ENCODE assay signal across 13 mouse cellular contexts in the genomic region with DNA sequence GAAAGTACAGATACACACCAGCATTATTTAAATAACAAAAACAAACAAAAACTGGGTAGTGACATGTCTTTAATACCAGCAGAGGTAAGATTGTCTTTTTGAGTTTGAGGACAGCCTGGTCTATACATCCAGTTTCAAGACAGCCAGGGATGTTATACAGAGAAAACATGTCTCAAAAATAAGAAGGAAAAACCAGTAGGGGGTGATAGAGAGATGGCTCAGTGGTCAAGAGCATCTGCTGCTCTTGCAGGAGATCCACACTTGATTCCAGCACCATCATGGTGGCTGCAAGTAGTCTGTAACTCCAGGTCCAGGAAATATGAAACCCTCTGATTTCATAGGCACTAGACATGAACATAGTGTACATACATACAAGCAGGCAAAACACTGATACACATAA. TPM values are rescaled to one million over a fixed set of nuclear protein-coding genes. Genes with fewer than 3 reads are reported as not detected.
DNase-seq lines count a peak whose midpoint lies in the region; ATAC-seq and TF ChIP-seq lines count a peak whose summit lies in the region.
"Had no signal": no experiment of that assay in that cellular context is flagged by ENCODE, and none has a peak within 500 bp of the region (broad histone marks: within the 10 kb centered on the region; RNA-seq: fewer than 3 reads in every experiment).

No protein-coding gene starts in this region.

- ATAC-seq in intestine, postnatal 0 days: no peak
- ATAC-seq in intestine, embryonic 15.5 days: no peak
- no peak for ATAC-seq in kidney, embryonic 14.5 days (ENCODE audit: low FRiP score, low TSS enrichment)
- ATAC-seq: forebrain, embryonic 16.5 days had no signal

- no peak overlapping the region for H3K27ac ChIP-seq in intestine, postnatal 0 days (ENCODE audit: low read depth, low read length)
- no peak overlapping the region for H3K27ac ChIP-seq in intestine, embryonic 15.5 days
- H3K27ac ChIP-seq in ES-E14 (ENCODE audit: insufficient read depth, low read depth, low read length, poor library complexity, severe bottlenecking): no peak overlapping the region
- H3K27ac ChIP-seq in kidney, embryonic 14.5 days (ENCODE audit: low read depth, low read length): no peak overlapping the region
- H3K27ac ChIP-seq: limb, embryonic 12.5 days had no signal

- peak; percentile 24 for DNase-seq in 3T3-L1 (ENCODE audit: low read depth, low spot score)
- DNase-seq in ES-E14 (ENCODE audit: low read depth, low spot score): peak; percentile 17
- DNase-seq in embryo, embryonic 11.5 days (ENCODE audit: low read depth, low spot score): peak; percentile 1
- DNase-seq in spleen, postnatal 14 days (ENCODE audit: low spot score in 2 of 2): no peak
- DNase-seq in spleen, postnatal 36 days (ENCODE audit: low spot score in 2 of 2): no peak
- DNase-seq: kidney, adult 9 months; thymus, adult 2 months had no signal

- no peak overlapping the region for H3K9ac ChIP-seq in intestine, postnatal 0 days (ENCODE audit: low read depth, low read length)
- H3K9ac ChIP-seq in intestine, embryonic 15.5 days: no peak overlapping the region
- H3K9ac ChIP-seq in ES-E14 (ENCODE audit: insufficient read depth, low read depth, low read length, poor library complexity, severe bottlenecking): no peak overlapping the region
- no peak overlapping the region for H3K9ac ChIP-seq in kidney, embryonic 14.5 days (ENCODE audit: low read depth, low read length)
- H3K9ac ChIP-seq: limb, embryonic 12.5 days had no signal

- H3K9me3 ChIP-seq in intestine, postnatal 0 days (ENCODE audit: control insufficient read depth): no peaks in the 10 kb centered on the region
- no peaks in the 10 kb centered on the region for H3K9me3 ChIP-seq in intestine, embryonic 15.5 days
- no peaks in the 10 kb centered on the region for H3K9me3 ChIP-seq in ES-E14 (ENCODE audit: control insufficient read depth, insufficient read depth, low read depth, low read length)
- H3K9me3 ChIP-seq in kidney, embryonic 14.5 days (ENCODE audit: control insufficient read depth, low read length): no peaks in the 10 kb centered on the region
- H3K9me3 ChIP-seq: limb, embryonic 12.5 days had no signal

- H3K4me3 ChIP-seq in intestine, postnatal 0 days (ENCODE audit: low read depth, low read length): no peak overlapping the region
- H3K4me3 ChIP-seq in intestine, embryonic 15.5 days (replicated peaks): no peak overlapping the region
- H3K4me3 ChIP-seq in ES-E14 (ENCODE audit: insufficient read depth in 1 of 2, low read depth in 1 of 2, low read length in 2 of 2, poor library complexity in 1 of 2, severe bottlenecking in 1 of 2): no peak overlapping the region
- H3K4me3 ChIP-seq in kidney, embryonic 14.5 days (ENCODE audit: low read length): no peak overlapping the region
- H3K4me3 ChIP-seq: limb, embryonic 12.5 days had no signal

- in situ Hi-C loops in ES-E14 (cut with MboI; ENCODE audit: low sequenced_read_pairs in 2 of 2, unreplicated experiment in 2 of 2): no loop called here

- peaks cover 28% of the 10 kb centered on the region for H3K36me3 ChIP-seq in intestine, postnatal 0 days (ENCODE audit: control insufficient read depth, insufficient read depth)
- H3K36me3 ChIP-seq in intestine, embryonic 15.5 days: 0 out of 2 replicates have a peak, but pooled peaks cover 2% of the 10 kb centered on the region
- no peaks in the 10 kb centered on the region; the same call in 1 of the 2 replicates for H3K36me3 ChIP-seq in ES-E14 (ENCODE audit: control insufficient read depth, insufficient read depth, low read length, poor library complexity, severe bottlenecking)
- peaks cover 44% of the 10 kb centered on the region for H3K36me3 ChIP-seq in kidney, embryonic 14.5 days (ENCODE audit: control insufficient read depth, insufficient read depth, low read length)

- peak; percentile 62 for TF ChIP-seq CTCF in intestine, postnatal 0 days (IDR thresholded peaks at IDR 0.05; ENCODE audit: low read depth)

- H3K27me3 ChIP-seq in intestine, postnatal 0 days (replicated peaks; ENCODE audit: control insufficient read depth, insufficient read depth, low read length): no peaks in the 10 kb centered on the region
- no peaks in the 10 kb centered on the region for H3K27me3 ChIP-seq in intestine, embryonic 15.5 days (replicated peaks)
- no peaks in the 10 kb centered on the region for H3K27me3 ChIP-seq in kidney, embryonic 14.5 days (ENCODE audit: control insufficient read depth, insufficient read depth, low read length)
- H3K27me3 ChIP-seq: limb, embryonic 12.5 days had no signal

- H3K4me1 ChIP-seq in intestine, postnatal 0 days (replicated peaks; ENCODE audit: control insufficient read depth, insufficient read depth, low read length): no peaks in the 10 kb centered on the region
- H3K4me1 ChIP-seq in intestine, embryonic 15.5 days (replicated peaks): no peaks in the 10 kb centered on the region
- no peaks in the 10 kb centered on the region for H3K4me1 ChIP-seq in ES-E14 (ENCODE audit: control insufficient read depth in 2 of 2, insufficient read depth in 2 of 2, low read length in 2 of 2, poor library complexity in 1 of 2)
- H3K4me1 ChIP-seq in kidney, embryonic 14.5 days (ENCODE audit: control insufficient read depth, insufficient read depth, low read length): no peaks in the 10 kb centered on the region
- H3K4me1 ChIP-seq: limb, embryonic 12.5 days had no signal

- H3K4me2 ChIP-seq in intestine, postnatal 0 days (replicated peaks; ENCODE audit: low read depth): no peak overlapping the region
- H3K4me2 ChIP-seq in intestine, embryonic 15.5 days (replicated peaks): no peak overlapping the region
- H3K4me2 ChIP-seq in kidney, embryonic 14.5 days (replicated peaks; ENCODE audit: low read depth, low read length): no peak overlapping the region
- H3K4me2 ChIP-seq: heart, embryonic 11.5 days; limb, embryonic 12.5 days had no signal

TF ChIP-seq in ES-E14, 5 proteins besides CTCF, POLR2A, EP300 and RAD21:
- TF ChIP-seq MAFK (IDR thresholded peaks at IDR 0.05; ENCODE audit: insufficient read depth, low read depth, low read length) (no peak), ZC3H11A (IDR thresholded peaks at IDR 0.05; ENCODE audit: borderline replicate concordance, low read depth, low read length) (no peak), HCFC1 (IDR thresholded peaks at IDR 0.05; ENCODE audit: borderline replicate concordance, insufficient read depth, low read length) (no peak), ZNF384 (IDR thresholded peaks at IDR 0.05; ENCODE audit: low read depth, low read length) (no peak), CHD2 (IDR thresholded peaks at IDR 0.05; ENCODE audit: low read depth, low read length) (no peak)

RNA-seq across cellular contexts. Expression of a gene that starts 39.7 kb away (rescaled TPM):
- polyA plus RNA-seq in intestine, postnatal 0 days (2015; fragmentation: Nextera tagmentation; extraction: Ambion mirVana): 13.3 and 14.8 TPM in 2 replicates
- 31.4 and 33.4 TPM in 2 replicates for polyA plus RNA-seq in intestine, embryonic 15.5 days (2015; fragmentation: Nextera tagmentation; extraction: Ambion mirVana)
- 50.5 and 59.4 TPM in 2 replicates for total RNA-seq in ES-E14 (2012; rRNA removed)
- polyA plus RNA-seq in kidney, embryonic 14.5 days (2014; fragmentation: Nextera tagmentation; extraction: Ambion mirVana): 37.5 and 55.4 TPM in 2 replicates

RNA-seq across cellular contexts. Expression of a gene that starts 39.7 kb away (rescaled TPM):
- polyA plus RNA-seq in intestine, postnatal 0 days (2015; fragmentation: Nextera tagmentation; extraction: Ambion mirVana): 34.9 and 35.0 TPM in 2 replicates
- polyA plus RNA-seq in intestine, embryonic 15.5 days (2015; fragmentation: Nextera tagmentation; extraction: Ambion mirVana): 98.9 and 109 TPM in 2 replicates
- 24.0 and 30.1 TPM in 2 replicates for total RNA-seq in ES-E14 (2012; rRNA removed)
- polyA plus RNA-seq in kidney, embryonic 14.5 days (2014; fragmentation: Nextera tagmentation; extraction: Ambion mirVana): 80.9 and 85.3 TPM in 2 replicates

RNA-seq across cellular contexts. Expression of a gene that starts 53.7 kb away (rescaled TPM):
- polyA plus RNA-seq in intestine, postnatal 0 days (2015; fragmentation: Nextera tagmentation; extraction: Ambion mirVana): not detected in 2 replicates
- polyA plus RNA-seq in intestine, embryonic 15.5 days (2015; fragmentation: Nextera tagmentation; extraction: Ambion mirVana): 0.06 TPM in 1 of 2 replicates, not detected in the other
- 0.27 and 0.42 TPM in 2 replicates for total RNA-seq in ES-E14 (2012; rRNA removed)
- not detected in 2 replicates for polyA plus RNA-seq in kidney, embryonic 14.5 days (2014; fragmentation: Nextera tagmentation; extraction: Ambion mirVana)
- polyA plus RNA-seq: heart, embryonic 11.5 days; limb, embryonic 12.5 days had no signal

Comparison
In these comparisons a context has a peak if more than half of its experiments do, and no peak if none do; other contexts are left out.
1. DNase-seq: peak in 3T3-L1 (single experiment), ES-E14 (single experiment) and embryo, embryonic 11.5 days (single experiment); none in spleen, postnatal 14 days (0 of 2) and spleen, postnatal 36 days (0 of 2).